Mouse (Mus musculus) intestine, embryonic 16.5 days (tissue): Measurements from ENCODE around the gene Krt4. TPM values are rescaled to one million over a fixed set of nuclear protein-coding genes. Genes with fewer than 3 reads are reported as not detected.
A peak's percentile ranks its signal among the peaks of the same experiment; 100 is the strongest.

Source experiments
- ATAC-seq: fragments of 200-750 bp; cut with Nextera tagmentation; 2 replicates; pipeline ENCODE4 v1.8.0; 2017; ENCODE audit warnings: moderate TSS enrichment, moderate library complexity
- H3K27ac ChIP-seq: fragments of 300-500 bp; sonication (generic); 2 replicates; pipeline ENCODE4 v1.5.1; 2014; ENCODE audit warnings: mild to moderate bottlenecking, low read length
- H3K27me3 ChIP-seq: fragments of 300-500 bp; sonication (generic); replicated peaks from 2 replicates; pipeline ENCODE4 v1.6.1; 2014; ENCODE audit warnings: low read length, control low read depth, mixed read lengths; ENCODE audit not compliant: control insufficient read depth, insufficient read depth
- H3K36me3 ChIP-seq: fragments of 300-500 bp; sonication (generic); 2 replicates; pipeline ENCODE4 v1.6.1; 2014; ENCODE audit warnings: low read length, control low read depth; ENCODE audit not compliant: control insufficient read depth, insufficient read depth
- H3K4me1 ChIP-seq: fragments of 300-500 bp; sonication (generic); 2 replicates; pipeline ENCODE4 v1.6.1; 2014; ENCODE audit warnings: low read length, control low read depth, mixed read lengths; ENCODE audit not compliant: control insufficient read depth, insufficient read depth
- H3K4me2 ChIP-seq: fragments of 300-500 bp; sonication (generic); 2 replicates; pipeline ENCODE4 v1.6.1; 2014; ENCODE audit warnings: low read depth, low read length, control low read depth
- H3K4me3 ChIP-seq: fragments of 300-500 bp; sonication (generic); 2 replicates; pipeline ENCODE4 v1.5.1; 2014; ENCODE audit warnings: mild to moderate bottlenecking, low read length
- H3K9ac ChIP-seq: fragments of 300-500 bp; sonication (generic); 2 replicates; pipeline ENCODE4 v1.6.1; 2014; ENCODE audit warnings: low read depth, low read length
- H3K9me3 ChIP-seq: fragments of 300-500 bp; sonication (generic); 2 replicates; pipeline ENCODE4 v1.6.1; 2016; ENCODE audit warnings: low read length, control low read depth; ENCODE audit not compliant: control insufficient read depth
- WGBS: fragments of 180-500 bp; shearing (Covaris S2); extraction: QIAGEN DNeasy Blood & Tissue Kit; methylation state at CpG from one replicate; pipeline ENCODE4 v1.1.7; 2014; 5-methylcytosine and 5-hydroxymethylcytosine counted together
- polyA plus RNA-seq: library from polyadenylated mRNA; unstranded; fragments of >200 nt; fragmentation: Nextera tagmentation; extraction: Ambion mirVana; gene quantifications from 2 replicates; pipeline ENCODE4 v1.2.1, GENCODE M21; 2015

Gene Krt4
- polyA plus RNA-seq, 1 experiment from 2014 or later = 1.0 TPM

GRCm38 (mm10) chr15:101940274-101940829 is 15.8 kb upstream of the Krt4 start, which contains the start of gene Krt79:
Krt79 (minus strand) TSS chr15:101940324.
- no peak within 1 kb of the TSS for H3K4me3 ChIP-seq
- WGBS = 65% methylated on average over 6 of the region's 6 CpGs
- ATAC-seq = no peak

DNA sequence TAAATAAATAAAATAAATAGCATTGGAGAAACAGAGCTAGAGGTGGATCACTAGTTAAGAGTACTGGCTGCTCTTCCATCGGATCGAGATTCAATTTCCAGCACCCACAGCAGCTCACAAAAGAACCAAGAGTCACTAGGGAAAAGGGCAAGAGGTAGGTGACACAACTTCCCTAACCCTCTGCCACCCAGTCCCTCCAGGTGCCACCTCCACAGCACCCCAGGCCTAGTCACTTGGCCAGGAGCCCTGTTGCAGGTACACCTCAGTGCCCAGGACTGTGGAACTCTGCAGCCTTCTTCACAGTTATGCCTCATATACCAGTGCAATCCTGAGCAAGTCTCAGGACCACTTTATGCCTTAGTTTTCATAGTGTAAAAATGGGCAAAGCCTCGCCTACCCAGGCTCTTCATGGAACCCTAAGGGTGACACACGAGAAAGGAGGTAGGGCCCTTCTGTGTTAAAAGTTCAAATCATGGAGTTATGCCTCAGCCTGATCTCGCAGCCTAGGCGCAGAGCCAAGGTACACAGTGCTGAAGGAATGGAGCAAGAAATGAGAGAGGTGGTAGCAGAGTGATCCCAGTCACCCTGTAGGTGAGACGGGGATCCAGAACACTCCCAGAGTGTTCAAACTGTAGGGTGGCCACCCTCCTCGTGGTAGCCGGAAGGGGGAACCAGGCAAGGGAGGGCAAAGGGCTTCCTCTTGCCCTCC is 14.2 kb upstream of the Krt4 start:
- Histone ChIP-seq H3K27ac (no peak overlapping the region), H3K36me3 (no peaks in the 10 kb centered on the region), H3K4me2 (no peak overlapping the region), H3K9me3 (no peaks in the 10 kb centered on the region), H3K9ac (no peak overlapping the region), H3K27me3 (no peaks in the 10 kb centered on the region), H3K4me1 (0 out of 2 replicates have a peak, but pooled peaks cover 3% of the 10 kb centered on the region), H3K4me3 (no peak overlapping the region)
- ATAC-seq = no peak
- WGBS = 86% methylated on average over 9 of the region's 9 CpGs

More at GRCm38 (mm10) chr15:101940274-101940829, 15.8 kb upstream of the Krt4 start, which contains the start of gene Krt79:
- Histone ChIP-seq H3K9me3 (no peaks in the 10 kb centered on the region), H3K4me2 (no peak within 1 kb of the TSS), H3K9ac (no peak within 1 kb of the TSS), H3K36me3 (no peaks in the 10 kb centered on the region), H3K27me3 (no peaks in the 10 kb centered on the region), H3K27ac (no peak within 1 kb of the TSS), H3K4me1 (0 out of 2 replicates have a peak, but pooled peaks cover 3% of the 10 kb centered on the region)

DNA sequence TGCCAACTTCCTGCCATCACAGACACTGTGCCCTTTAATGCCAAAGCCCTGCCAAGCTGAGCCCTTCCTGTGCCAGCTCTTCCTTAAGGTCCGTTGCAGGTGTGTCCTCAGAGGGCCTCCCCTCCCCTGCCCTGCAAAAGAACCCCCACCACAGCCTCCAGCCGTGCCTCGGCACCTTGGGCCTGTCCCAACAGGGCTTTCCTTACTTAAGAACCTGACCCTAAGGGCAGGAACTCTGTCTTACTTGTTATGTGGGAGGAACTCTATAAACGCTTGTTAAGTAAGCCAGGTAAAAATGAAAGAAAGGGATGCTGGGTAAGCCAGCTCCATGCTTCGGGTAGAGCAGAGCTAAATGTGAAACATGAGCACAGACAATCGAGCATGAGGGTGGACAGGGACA is 8.5 kb upstream of the Krt4 start:
- Histone ChIP-seq H3K27ac (no peak overlapping the region), H3K36me3 (no peaks in the 10 kb centered on the region), H3K9me3 (no peaks in the 10 kb centered on the region), H3K27me3 (no peaks in the 10 kb centered on the region), H3K4me2 (no peak overlapping the region), H3K9ac (no peak overlapping the region), H3K4me3 (no peak overlapping the region), H3K4me1 (peaks cover 9% of the 10 kb centered on the region)
- no peak for ATAC-seq
- 75% methylated on average over 6 of the region's 6 CpGs for WGBS

DNA sequence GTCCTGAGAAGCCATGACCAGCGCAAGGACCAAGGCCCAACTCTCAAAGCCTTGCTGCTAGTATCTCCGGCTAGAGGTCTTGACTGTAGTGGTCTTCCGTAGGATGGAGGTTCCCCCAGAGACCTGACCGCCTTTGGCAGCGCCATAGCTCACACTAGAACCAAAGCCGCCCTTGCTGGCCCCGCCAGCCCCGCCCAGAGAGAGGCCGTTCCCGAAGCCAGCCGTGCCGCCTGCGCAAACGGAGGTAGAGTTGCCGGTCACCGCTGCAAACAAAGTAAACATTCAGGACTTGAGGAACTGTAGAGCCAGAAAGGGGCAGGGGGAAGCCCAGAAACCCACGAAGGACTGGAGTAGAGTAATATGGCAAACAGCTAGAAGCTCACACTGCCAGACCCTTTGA is 5.1 kb upstream of the Krt4 start:
- peak overlapping the region; percentile 68 for H3K4me2 ChIP-seq
- H3K9ac ChIP-seq = peak overlapping the region; percentile 54; the same call in 1 of the 2 replicates
- no peak overlapping the region for H3K27ac ChIP-seq
- H3K4me3 ChIP-seq = peak overlapping the region; percentile 33
- H3K4me1 ChIP-seq = peaks cover 9% of the 10 kb centered on the region
- H3K9me3 ChIP-seq = no peaks in the 10 kb centered on the region
- WGBS = 2% methylated on average over 17 of the region's 17 CpGs
- H3K27me3 ChIP-seq = no peaks in the 10 kb centered on the region
- H3K36me3 ChIP-seq = no peaks in the 10 kb centered on the region
- peak; percentile 81 for ATAC-seq

- H3K9me3 ChIP-seq = no peaks in the 10 kb centered on the region
- no peak overlapping the region; the same call in 1 of the 2 replicates for H3K4me3 ChIP-seq
- 22% methylated on average over 9 of the region's 9 CpGs for WGBS
- H3K27me3 ChIP-seq = no peaks in the 10 kb centered on the region
- H3K4me1 ChIP-seq = peaks cover 9% of the 10 kb centered on the region
- ATAC-seq = peak; percentile 58
- peak overlapping the region; percentile 68 for H3K4me2 ChIP-seq
- H3K27ac ChIP-seq = no peak overlapping the region
- H3K36me3 ChIP-seq = no peaks in the 10 kb centered on the region
- peak overlapping the region; percentile 54; the same call in 1 of the 2 replicates for H3K9ac ChIP-seq
Observed at GRCm38 (mm10) chr15:101929087-101929486, 4.6 kb upstream of the Krt4 start.

GRCm38 (mm10) chr15:101927340-101928080 is 3.0 kb upstream of the Krt4 start:
- Histone ChIP-seq H3K4me2 (no peak overlapping the region), H3K27ac (no peak overlapping the region), H3K4me3 (no peak overlapping the region), H3K36me3 (no peaks in the 10 kb centered on the region), H3K9me3 (no peaks in the 10 kb centered on the region), H3K27me3 (no peaks in the 10 kb centered on the region), H3K4me1 (peaks cover 9% of the 10 kb centered on the region), H3K9ac (no peak overlapping the region)
- no peak for ATAC-seq
- WGBS = 76% methylated on average over 12 of the region's 12 CpGs

GRCm38 (mm10) chr15:101925041-101925440 is 506 bp upstream of the Krt4 start:
- Histone ChIP-seq H3K9ac (no peak overlapping the region), H3K36me3 (no peaks in the 10 kb centered on the region), H3K4me2 (no peak overlapping the region), H3K27ac (no peak overlapping the region), H3K9me3 (no peaks in the 10 kb centered on the region), H3K27me3 (no peaks in the 10 kb centered on the region), H3K4me1 (peaks cover 8% of the 10 kb centered on the region), H3K4me3 (no peak overlapping the region)
- no peak for ATAC-seq
- 61% methylated on average over 1 of the region's 1 CpGs for WGBS

GRCm38 (mm10) chr15:101922296-101922695 is 2.2 kb downstream of the Krt4 start:
- Histone ChIP-seq H3K27me3 (no peaks in the 10 kb centered on the region), H3K27ac (no peak overlapping the region), H3K9ac (no peak overlapping the region), H3K4me1 (no peaks in the 10 kb centered on the region), H3K4me3 (no peak overlapping the region), H3K9me3 (no peaks in the 10 kb centered on the region), H3K4me2 (no peak overlapping the region), H3K36me3 (no peaks in the 10 kb centered on the region)
- WGBS = 74% methylated on average over 2 of the region's 2 CpGs
- no peak for ATAC-seq

GRCm38 (mm10) chr15:101916072-101916471 is 8.5 kb downstream of the Krt4 start:
- Histone ChIP-seq H3K4me2 (no peak overlapping the region), H3K4me3 (no peak overlapping the region), H3K9ac (no peak overlapping the region), H3K9me3 (no peaks in the 10 kb centered on the region), H3K4me1 (no peaks in the 10 kb centered on the region), H3K27ac (no peak overlapping the region), H3K36me3 (no peaks in the 10 kb centered on the region), H3K27me3 (no peaks in the 10 kb centered on the region)
- WGBS = 78% methylated on average over 2 of the region's 2 CpGs
- no peak for ATAC-seq
